Mouse (Mus musculus): ENCODE measurements around the gene Sipa1l3.

The Sipa1l3 gene

GRCm38 (mm10) chr7:29301127-29301566 is 217.3 kb downstream of the Sipa1l3 start:
- DNase-seq = peak; percentile 67

- peak; percentile 73 for DNase-seq
Measured at GRCm38 (mm10) chr7:29296998-29297397, 221.4 kb downstream of the Sipa1l3 start.

- DNase-seq = no peak
Measured at GRCm38 (mm10) chr7:29295861-29296647, 222.4 kb downstream of the Sipa1l3 start.

- no peak for DNase-seq
Measured at GRCm38 (mm10) chr7:29294111-29294761, 224.2 kb downstream of the Sipa1l3 start.

DNA sequence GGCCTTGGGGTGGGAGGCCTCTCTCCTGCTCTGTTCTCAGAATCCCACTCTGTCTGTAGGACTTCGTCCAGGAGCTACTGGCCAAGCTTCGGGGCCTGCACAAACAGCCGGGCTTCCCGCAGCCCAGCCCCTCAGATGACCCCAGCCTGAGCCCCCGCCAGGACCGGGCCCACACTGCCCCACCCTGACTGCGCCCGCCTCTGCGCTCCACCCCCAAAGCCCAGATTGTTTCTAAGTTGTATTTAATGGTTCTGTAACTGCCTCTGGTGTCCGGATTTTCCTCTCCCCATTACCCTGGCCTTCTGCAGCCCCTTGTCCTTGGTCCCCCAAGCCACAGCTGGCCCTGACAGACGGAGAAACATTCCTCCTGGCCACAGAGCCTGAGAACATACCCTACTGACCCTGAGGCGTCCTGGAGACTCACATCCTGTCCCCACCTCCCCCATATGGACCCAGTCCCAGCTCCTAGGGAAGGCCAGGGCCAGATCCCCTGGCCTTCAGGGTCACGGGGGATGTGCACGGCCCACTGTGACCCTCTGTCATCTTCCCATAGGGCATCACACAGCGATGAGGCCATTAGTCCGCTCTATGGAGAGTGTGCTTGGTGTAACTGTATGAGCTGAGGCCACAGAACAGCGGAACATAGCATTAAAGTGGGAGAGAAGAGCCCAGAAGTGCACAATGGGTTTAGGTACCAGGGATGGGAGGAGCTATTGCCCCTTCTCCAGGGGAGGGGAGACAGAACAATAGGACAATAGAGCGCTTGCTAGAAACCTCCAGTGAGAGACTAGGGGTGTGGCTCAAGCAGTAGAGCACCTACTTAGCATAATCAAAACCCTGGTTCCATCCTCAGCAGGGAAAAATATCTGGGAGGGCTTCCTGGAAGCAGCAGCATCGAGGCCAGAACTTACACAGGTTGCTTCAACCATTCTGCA is 225.0 kb downstream of the Sipa1l3 start:
- peak; percentile 25 for DNase-seq

- no peak for DNase-seq
Measured at GRCm38 (mm10) chr7:29292458-29293098, 225.9 kb downstream of the Sipa1l3 start.

- no peak for DNase-seq
Measured at GRCm38 (mm10) chr7:29291616-29292457, 226.6 kb downstream of the Sipa1l3 start.

DNA sequence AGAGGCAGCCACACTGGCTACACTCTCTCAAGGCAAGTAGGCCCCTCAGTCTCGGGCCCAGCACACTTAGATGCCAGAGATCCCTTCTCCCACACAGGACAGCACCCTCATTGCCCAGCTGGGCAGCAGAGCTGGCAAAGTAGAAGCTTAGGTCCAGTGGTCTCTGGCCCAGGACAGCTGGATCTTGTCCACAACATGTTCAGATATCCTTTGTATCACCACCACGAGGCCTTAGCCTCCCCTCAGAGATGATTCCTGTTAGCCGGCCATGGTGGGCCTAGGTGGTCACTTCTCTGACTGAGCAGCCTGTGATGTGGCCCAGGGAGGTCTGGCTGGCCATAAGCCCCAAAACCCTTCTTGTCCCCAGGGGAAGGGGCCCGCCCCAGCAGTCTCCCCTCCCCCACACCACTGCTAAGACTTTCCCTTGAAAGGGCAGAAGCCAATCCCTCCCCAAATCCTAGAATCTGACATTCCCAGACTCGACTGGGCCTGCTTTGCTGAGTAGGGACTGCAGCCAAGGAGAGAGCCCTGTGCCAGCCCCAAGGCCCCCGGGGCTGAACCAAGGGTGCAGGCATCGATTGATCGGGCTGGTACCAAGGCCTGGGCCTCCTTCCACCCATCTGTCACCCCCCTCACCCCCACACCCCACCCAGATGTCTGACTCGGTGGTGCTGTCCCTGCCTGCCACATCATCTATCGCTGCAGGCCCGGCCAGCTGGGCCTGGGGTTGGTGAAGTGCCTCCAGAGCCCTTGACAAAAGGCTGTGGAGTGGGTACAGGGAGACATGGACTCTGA is 227.6 kb downstream of the Sipa1l3 start:
- no peak for DNase-seq

DNA sequence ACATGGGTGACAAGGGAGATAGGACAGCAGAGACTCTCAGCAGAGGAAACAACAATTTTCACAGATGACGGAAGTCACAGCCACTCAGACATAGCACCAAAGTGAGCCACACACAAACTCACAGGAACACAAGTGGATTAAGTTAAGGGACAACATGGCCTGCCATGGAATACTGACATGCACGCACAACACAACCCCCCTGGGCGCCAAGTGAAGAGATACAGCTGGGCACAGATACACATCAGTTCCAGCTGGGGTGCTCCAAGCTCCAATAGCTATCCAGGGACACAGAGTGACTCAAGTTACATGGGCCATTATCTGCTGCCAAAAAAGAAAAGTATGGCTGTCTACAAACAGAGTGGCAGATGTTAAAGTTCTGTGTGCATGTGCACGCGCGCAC is 228.6 kb downstream of the Sipa1l3 start:
- DNase-seq = no peak

- peak; percentile 74 for DNase-seq
Measured at GRCm38 (mm10) chr7:29288942-29289638, 229.4 kb downstream of the Sipa1l3 start, which contains the start of gene Ppp1r14a. TSS of gene Ppp1r14a (plus strand) at chr7:29289308.

GRCm38 (mm10) chr7:29288079-29288478 is 230.4 kb downstream of the Sipa1l3 start:
- no peak for DNase-seq

DNA sequence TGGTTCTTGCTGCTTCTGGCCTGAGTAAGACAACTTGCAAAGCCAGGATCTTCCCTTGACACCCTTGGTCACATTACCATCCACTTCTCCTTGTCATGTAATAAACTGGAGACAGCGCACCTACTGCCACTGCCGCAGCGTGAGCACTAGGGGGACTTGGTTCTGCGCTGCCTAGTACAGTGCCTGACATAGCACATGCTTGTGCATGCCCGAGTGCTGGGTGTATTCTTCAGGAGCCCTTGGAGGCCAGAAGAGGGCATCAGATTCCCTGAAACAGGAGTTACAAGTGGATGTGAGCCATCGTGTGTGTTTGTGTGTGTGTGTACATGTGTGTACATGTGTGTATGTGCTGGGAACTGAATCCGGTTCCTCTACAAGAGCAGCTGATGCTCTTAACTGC is 231.0 kb downstream of the Sipa1l3 start:
- DNase-seq = no peak

DNA sequence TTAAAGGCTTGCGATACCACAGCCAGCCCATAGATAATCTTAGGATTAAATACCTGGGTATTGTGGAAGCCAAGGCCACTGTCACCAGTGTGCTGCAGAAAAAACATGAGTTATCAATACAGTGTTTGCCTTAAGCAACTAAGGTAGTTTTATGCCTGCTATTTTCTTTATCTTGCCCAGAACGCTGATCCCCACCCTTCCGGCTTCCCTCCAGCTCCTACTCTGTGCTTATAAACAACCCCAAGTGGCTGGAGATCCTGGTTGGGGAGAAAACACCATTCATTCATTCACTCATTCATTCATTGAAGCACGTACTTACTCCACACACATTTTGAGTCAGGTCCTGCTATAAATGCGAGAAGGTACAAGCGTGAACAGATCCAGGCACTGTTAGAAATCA is 233.9 kb downstream of the Sipa1l3 start:
- no peak for DNase-seq

GRCm38 (mm10) chr7:29283876-29284275 is 234.6 kb downstream of the Sipa1l3 start:
- no peak for DNase-seq

GRCm38 (mm10) chr7:29282074-29282554 is 236.3 kb downstream of the Sipa1l3 start:
- DNase-seq = no peak

GRCm38 (mm10) chr7:29281201-29282073 is 237.0 kb downstream of the Sipa1l3 start, which contains the start of gene Spint2:
TSS of gene Spint2 (minus strand) at chr7:29281912.
- peak; percentile 95 for DNase-seq

DNA sequence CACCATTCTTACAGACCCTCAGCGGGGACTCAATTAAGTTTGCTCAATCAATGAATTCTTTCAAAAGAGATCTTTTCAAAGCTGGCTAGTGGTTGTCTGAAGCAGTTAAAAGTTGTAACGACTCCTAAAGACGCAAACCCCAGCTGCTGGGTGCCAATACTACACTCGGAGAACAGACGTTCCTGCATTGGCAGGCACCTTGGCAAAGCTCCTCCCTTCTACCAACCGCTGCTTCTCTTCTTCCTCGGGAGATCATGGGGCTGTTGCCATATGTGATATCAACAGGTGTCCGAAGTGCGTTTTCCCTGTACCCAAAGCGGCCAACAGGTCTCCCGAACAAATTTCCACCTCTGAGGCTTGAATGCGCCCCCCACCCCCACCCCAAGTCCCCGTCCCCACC is 237.6 kb downstream of the Sipa1l3 start:
- DNase-seq = no peak

GRCm38 (mm10) chr7:29279924-29280323 is 238.5 kb downstream of the Sipa1l3 start:
- DNase-seq = no peak

GRCm38 (mm10) chr7:29279261-29279660 is 239.2 kb downstream of the Sipa1l3 start:
- no peak for DNase-seq

All from kidney, adult 18-20 months (tissue).